Mouse (Mus musculus): ENCODE results near the gene Hunk. TPM values are rescaled to one million over a fixed set of nuclear protein-coding genes. Genes with fewer than 3 reads are reported as not detected.

The Hunk gene
- polyA plus RNA-seq, 1 experiment from 2014 or later, result 6.7 TPM

DNA sequence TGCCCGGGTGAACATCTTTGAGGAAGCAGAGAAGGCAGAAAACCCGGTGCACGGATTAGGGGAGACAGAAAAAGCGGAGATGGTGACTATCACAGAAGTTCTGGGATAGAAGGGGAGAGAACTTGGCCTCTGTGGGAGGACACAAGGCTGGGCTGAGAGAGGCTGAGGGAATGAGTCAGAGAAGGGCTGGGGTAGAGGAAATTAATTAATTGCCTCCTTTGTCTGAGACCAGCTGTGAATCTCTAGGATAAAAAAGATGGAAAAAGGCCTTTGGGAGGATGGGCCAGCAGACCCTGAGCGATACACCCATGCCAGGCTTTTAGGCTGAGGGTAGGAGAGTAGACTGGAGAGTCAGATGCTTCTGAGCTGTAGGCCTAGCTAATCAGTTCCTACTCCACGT is 97.5 kb downstream of the Hunk start:
- H3K27me3 ChIP-seq (replicated peaks), result no peaks in the 10 kb centered on the region
- no peak overlapping the region for H3K27ac ChIP-seq
- H3K4me2 ChIP-seq, result no peak overlapping the region
- H3K9me3 ChIP-seq, result no peaks in the 10 kb centered on the region
- H3K4me1 ChIP-seq, result no peaks in the 10 kb centered on the region
- no peak for ATAC-seq (ENCODE audit: insufficient read depth, low FRiP score, low read depth)
- 84% methylated on average over 6 of the region's 6 CpGs for WGBS
- peaks cover 10% of the 10 kb centered on the region; the same call in 1 of the 2 replicates for H3K36me3 ChIP-seq
- H3K9ac ChIP-seq, result no peak overlapping the region
- H3K4me3 ChIP-seq (replicated peaks), result no peak overlapping the region

DNA sequence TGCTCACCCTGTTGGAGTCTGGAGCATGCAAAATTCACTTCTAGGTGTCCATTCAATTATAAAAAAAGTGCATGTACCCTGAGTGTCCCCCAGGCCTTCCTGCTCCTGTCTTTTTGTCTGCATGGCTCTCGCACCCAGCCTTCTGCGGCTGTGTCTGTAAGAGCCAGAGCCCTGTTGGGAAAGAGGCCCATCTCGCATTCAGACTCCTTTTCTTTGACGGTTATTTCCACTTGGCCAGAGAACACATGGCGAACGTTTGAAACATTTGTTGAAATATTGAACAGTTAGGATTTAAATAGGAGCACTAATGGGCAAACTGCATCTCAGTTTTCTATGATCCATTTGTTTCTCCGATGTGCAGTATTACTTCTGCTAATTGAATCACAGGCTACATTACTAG is 99.3 kb downstream of the Hunk start:
- Histone ChIP-seq H3K4me3 (replicated peaks) (no peak overlapping the region), H3K4me1 (no peaks in the 10 kb centered on the region), H3K27me3 (replicated peaks) (no peaks in the 10 kb centered on the region), H3K9me3 (no peaks in the 10 kb centered on the region), H3K36me3 (peaks cover 10% of the 10 kb centered on the region; the same call in 1 of the 2 replicates), H3K9ac (no peak overlapping the region), H3K4me2 (no peak overlapping the region), H3K27ac (no peak overlapping the region)
- 83% methylated on average over 7 of the region's 7 CpGs for WGBS
- no peak for ATAC-seq (ENCODE audit: insufficient read depth, low FRiP score, low read depth)

- WGBS, result 84% methylated on average over 4 of the region's 4 CpGs
- no peaks in the 10 kb centered on the region for H3K4me1 ChIP-seq
- no peak for ATAC-seq (ENCODE audit: insufficient read depth, low FRiP score, low read depth)
These were observed 99.8 kb downstream of the Hunk start for GRCm38 (mm10) chr16:90485599-90485998.

GRCm38 (mm10) chr16:90490066-90490465 is 104.3 kb downstream of the Hunk start:
- Histone ChIP-seq H3K9me3 (no peaks in the 10 kb centered on the region), H3K27me3 (replicated peaks) (no peaks in the 10 kb centered on the region), H3K4me2 (no peak overlapping the region), H3K36me3 (no peaks in the 10 kb centered on the region), H3K4me3 (replicated peaks) (no peak overlapping the region), H3K4me1 (0 out of 2 replicates have a peak, but pooled peaks cover 5% of the 10 kb centered on the region), H3K9ac (no peak overlapping the region), H3K27ac (no peak overlapping the region)
- no peak for ATAC-seq (ENCODE audit: insufficient read depth, low FRiP score, low read depth)
- 80% methylated on average over 4 of the region's 4 CpGs for WGBS

More at GRCm38 (mm10) chr16:90485599-90485998, 99.8 kb downstream of the Hunk start:
- Histone ChIP-seq H3K36me3 (peaks cover 10% of the 10 kb centered on the region; the same call in 1 of the 2 replicates), H3K27me3 (replicated peaks) (no peaks in the 10 kb centered on the region), H3K4me2 (no peak overlapping the region), H3K27ac (no peak overlapping the region), H3K9me3 (no peaks in the 10 kb centered on the region), H3K9ac (no peak overlapping the region), H3K4me3 (replicated peaks) (no peak overlapping the region)

GRCm38 (mm10) chr16:90491898-90492499 is 106.2 kb downstream of the Hunk start:
- Histone ChIP-seq H3K9me3 (no peaks in the 10 kb centered on the region), H3K36me3 (no peaks in the 10 kb centered on the region), H3K27ac (0 out of 2 replicates have a peak overlapping the region, but pooled peaks have one; percentile 24), H3K4me1 (0 out of 2 replicates have a peak, but pooled peaks cover 5% of the 10 kb centered on the region), H3K4me2 (no peak overlapping the region), H3K4me3 (replicated peaks) (no peak overlapping the region), H3K27me3 (replicated peaks) (no peaks in the 10 kb centered on the region), H3K9ac (no peak overlapping the region)
- 16% methylated on average over 5 of the region's 5 CpGs for WGBS
- ATAC-seq (ENCODE audit: insufficient read depth, low FRiP score, low read depth), result no peak; the same call in 1 of the 2 replicates

- Histone ChIP-seq H3K27me3 (replicated peaks) (no peaks in the 10 kb centered on the region), H3K4me2 (no peak overlapping the region), H3K27ac (no peak overlapping the region), H3K36me3 (no peaks in the 10 kb centered on the region), H3K4me1 (no peaks in the 10 kb centered on the region), H3K9ac (no peak overlapping the region), H3K9me3 (no peaks in the 10 kb centered on the region), H3K4me3 (replicated peaks) (no peak overlapping the region)
- 55% methylated on average over 11 of the region's 11 CpGs for WGBS
- ATAC-seq (ENCODE audit: insufficient read depth, low FRiP score, low read depth), result no peak
These were observed 111.1 kb downstream of the Hunk start for GRCm38 (mm10) chr16:90496930-90497329.

DNA sequence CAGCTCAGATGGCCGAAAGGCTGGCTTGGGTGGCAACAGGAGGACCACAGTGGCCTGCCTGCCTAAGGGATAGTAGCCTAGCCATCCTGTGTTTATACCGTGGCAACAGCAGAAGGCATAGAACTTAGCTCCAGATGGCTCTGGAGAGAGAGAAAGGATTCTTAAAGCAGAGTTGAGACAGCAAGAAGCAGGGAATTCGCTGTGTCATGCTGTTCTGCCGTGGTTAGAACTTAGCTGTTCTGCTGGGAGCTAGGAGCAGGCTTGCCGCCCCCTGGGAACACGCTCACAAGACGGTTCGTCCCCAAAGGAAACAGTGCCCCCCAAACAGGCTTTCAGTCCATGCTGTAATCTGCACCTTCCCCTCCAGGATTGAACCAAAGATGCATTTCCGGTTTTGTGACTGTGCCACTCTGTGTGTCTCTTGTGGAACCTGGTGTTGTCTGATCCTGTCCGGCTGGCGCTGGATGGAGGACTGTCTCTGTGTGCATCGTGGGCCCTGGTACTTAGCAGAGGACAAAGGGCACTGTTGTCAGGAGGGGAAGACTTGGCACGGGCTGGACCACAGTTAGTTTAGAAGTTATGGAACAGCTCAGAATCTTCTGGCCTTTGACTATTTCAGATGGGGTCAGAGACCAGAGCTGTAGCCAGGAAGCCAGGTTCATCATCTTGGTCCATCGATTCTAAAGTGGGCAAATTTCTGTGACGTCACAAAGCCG is 112.1 kb downstream of the Hunk start:
- Histone ChIP-seq H3K4me1 (no peaks in the 10 kb centered on the region), H3K4me3 (replicated peaks) (no peak overlapping the region), H3K9me3 (no peaks in the 10 kb centered on the region), H3K4me2 (no peak overlapping the region), H3K36me3 (no peaks in the 10 kb centered on the region), H3K27me3 (replicated peaks) (no peaks in the 10 kb centered on the region), H3K27ac (no peak overlapping the region), H3K9ac (no peak overlapping the region)
- no peak for ATAC-seq (ENCODE audit: insufficient read depth, low FRiP score, low read depth)
- WGBS, result 79% methylated on average over 16 of the region's 16 CpGs

DNA sequence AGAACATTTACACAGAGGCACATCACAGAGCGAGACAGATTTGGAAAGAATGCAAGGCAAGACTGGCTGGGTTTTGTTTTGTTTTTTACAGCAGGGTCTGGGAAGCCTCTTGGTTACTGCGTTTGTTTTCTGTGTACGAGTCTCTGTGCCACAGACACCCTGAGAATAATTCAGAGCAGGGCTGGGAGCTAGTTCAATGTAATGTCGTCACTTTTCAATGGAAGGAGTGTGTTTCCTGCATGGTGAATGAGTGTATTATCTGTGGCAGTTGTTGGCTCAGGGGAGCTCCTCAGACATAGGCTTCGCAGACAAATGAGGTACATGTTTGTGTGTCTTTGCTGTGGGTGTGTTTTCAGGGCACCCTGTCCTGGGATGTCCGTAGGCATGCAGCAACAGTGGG is 115.0 kb downstream of the Hunk start:
- no peak for ATAC-seq (ENCODE audit: insufficient read depth, low FRiP score, low read depth)
- Histone ChIP-seq H3K27me3 (replicated peaks) (no peaks in the 10 kb centered on the region), H3K27ac (no peak overlapping the region), H3K9me3 (no peaks in the 10 kb centered on the region), H3K36me3 (no peaks in the 10 kb centered on the region), H3K4me2 (no peak overlapping the region), H3K4me3 (replicated peaks) (no peak overlapping the region), H3K4me1 (no peaks in the 10 kb centered on the region), H3K9ac (no peak overlapping the region)
- whole genome bisulfite sequencing, result 70% methylated on average over 6 of the region's 6 CpGs

DNA sequence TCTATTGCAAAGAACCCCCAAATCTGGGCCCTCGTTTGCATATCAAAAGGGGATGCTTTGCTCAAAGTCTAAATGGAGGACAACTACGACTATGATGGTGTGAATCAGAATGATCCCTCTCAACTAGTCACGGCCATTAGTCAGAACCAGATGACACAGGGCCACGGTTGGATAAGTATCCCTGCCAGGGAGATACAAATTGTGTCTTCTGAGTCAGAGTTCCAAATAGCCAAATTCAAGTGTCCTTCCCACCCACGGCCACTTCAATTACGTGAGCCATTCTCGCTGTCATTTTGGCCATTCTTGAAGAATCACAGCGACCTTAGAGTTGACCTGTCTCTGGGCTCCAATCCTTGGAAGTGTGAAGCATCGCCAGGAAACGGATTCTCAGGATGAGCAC is 119.4 kb downstream of the Hunk start:
- no peaks in the 10 kb centered on the region for H3K27me3 ChIP-seq (replicated peaks)

GRCm38 (mm10) chr16:90505680-90506079 is 119.9 kb downstream of the Hunk start:
- Histone ChIP-seq H3K4me1 (no peaks in the 10 kb centered on the region), H3K4me2 (no peak overlapping the region), H3K36me3 (no peaks in the 10 kb centered on the region), H3K9me3 (no peaks in the 10 kb centered on the region), H3K4me3 (replicated peaks) (no peak overlapping the region), H3K9ac (no peak overlapping the region), H3K27ac (no peak overlapping the region), H3K27me3 (replicated peaks) (no peaks in the 10 kb centered on the region)
- no peak for ATAC-seq (ENCODE audit: insufficient read depth, low FRiP score, low read depth)
- 82% methylated on average over 2 of the region's 2 CpGs for WGBS

More for the DNA sequence above, 119.4 kb downstream of the Hunk start:
- no peaks in the 10 kb centered on the region for H3K36me3 ChIP-seq
- no peak overlapping the region for H3K4me3 ChIP-seq (replicated peaks)
- H3K9me3 ChIP-seq, result no peaks in the 10 kb centered on the region
- no peak overlapping the region for H3K4me2 ChIP-seq
- H3K4me1 ChIP-seq, result no peaks in the 10 kb centered on the region
- ATAC-seq (ENCODE audit: insufficient read depth, low FRiP score, low read depth), result no peak
- no peak overlapping the region for H3K9ac ChIP-seq
- 80% methylated on average over 10 of the region's 10 CpGs for WGBS
- H3K27ac ChIP-seq, result no peak overlapping the region

GRCm38 (mm10) chr16:90511551-90512296 is 125.9 kb downstream of the Hunk start:
- 70% methylated on average over 19 of the region's 19 CpGs for WGBS
- H3K36me3 ChIP-seq, result no peaks in the 10 kb centered on the region
- no peaks in the 10 kb centered on the region for H3K27me3 ChIP-seq (replicated peaks)
- no peaks in the 10 kb centered on the region for H3K4me1 ChIP-seq
- ATAC-seq (ENCODE audit: insufficient read depth, low FRiP score, low read depth), result no peak
- H3K9ac ChIP-seq, result no peak overlapping the region
- no peak overlapping the region for H3K4me3 ChIP-seq (replicated peaks)
- H3K9me3 ChIP-seq, result no peaks in the 10 kb centered on the region
- H3K27ac ChIP-seq, result 0 out of 2 replicates have a peak overlapping the region, but pooled peaks have one; percentile 13
- H3K4me2 ChIP-seq, result no peak overlapping the region

DNA sequence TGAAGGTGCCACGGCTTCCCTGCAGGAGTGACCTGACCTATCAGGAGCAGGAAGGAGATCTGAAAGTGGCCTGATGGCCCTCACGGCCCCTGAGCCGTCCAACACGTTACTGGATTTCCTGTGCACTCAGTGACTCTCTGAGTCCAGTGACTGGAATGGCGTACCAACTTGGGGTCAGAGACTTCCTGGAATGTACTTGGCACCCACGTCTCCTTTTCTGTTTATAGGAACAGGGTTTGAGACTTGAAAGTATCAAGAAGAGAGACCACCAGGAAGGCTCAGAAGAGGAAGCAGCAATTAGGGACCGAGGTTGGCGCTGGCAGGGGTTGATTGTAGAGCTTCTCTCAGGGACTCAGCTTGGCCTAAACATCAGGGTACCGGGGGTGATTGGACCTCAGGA is 131.2 kb downstream of the Hunk start:
- Histone ChIP-seq H3K27ac (no peak overlapping the region), H3K4me3 (replicated peaks) (no peak overlapping the region)
- 44% methylated on average over 9 of the region's 9 CpGs for WGBS

More for the DNA sequence above, 131.2 kb downstream of the Hunk start:
- H3K4me1 ChIP-seq, result peaks cover 20% of the 10 kb centered on the region; the same call in 1 of the 2 replicates
- ATAC-seq (ENCODE audit: insufficient read depth, low FRiP score, low read depth), result no peak
- no peak overlapping the region for H3K4me2 ChIP-seq
- H3K27me3 ChIP-seq (replicated peaks), result no peaks in the 10 kb centered on the region
- no peaks in the 10 kb centered on the region for H3K9me3 ChIP-seq
- no peaks in the 10 kb centered on the region for H3K36me3 ChIP-seq
- H3K9ac ChIP-seq, result no peak overlapping the region

All from stomach, embryonic 15.5 days (tissue).